ENCODE assay signal across 9 mouse cellular contexts in genomic region chr8:79584966-79585365, GRCm38 (mm10). TPM values are rescaled to one million over a fixed set of nuclear protein-coding genes. Genes with fewer than 3 reads are reported as not detected.
A peak's percentile ranks its signal among the peaks of the same experiment; 100 is the strongest.
DNase-seq lines count a peak whose midpoint lies in the region; ATAC-seq and TF ChIP-seq lines count a peak whose summit lies in the region.
"Had no signal": no experiment of that assay in that cellular context is flagged by ENCODE, and none has a peak within 500 bp of the region (broad histone marks: within the 10 kb centered on the region; RNA-seq: fewer than 3 reads in every experiment).

No protein-coding gene starts in this region.

- no peak overlapping the region for H3K9ac ChIP-seq in hindbrain, embryonic 12.5 days
- H3K9ac ChIP-seq in heart, adult 2 months (ENCODE audit: low read depth, low read length), result no peak overlapping the region
- H3K9ac ChIP-seq in lung, embryonic 16.5 days (ENCODE audit: low read length), result no peak overlapping the region
- H3K9ac ChIP-seq: liver, embryonic 13.5 days had no signal

- intact Hi-C loops in heart, adult 2 months (cut with DNase I), result loop anchor here (1.0 to 5.0 kb wide), 4 partner anchors 52 to 897 kb away; partner anchors contain the start of gene Otud4

- no peaks in the 10 kb centered on the region for H3K36me3 ChIP-seq in hindbrain, embryonic 10.5 days
- no peaks in the 10 kb centered on the region for H3K36me3 ChIP-seq in hindbrain, embryonic 12.5 days
- no peaks in the 10 kb centered on the region for H3K36me3 ChIP-seq in heart, adult 2 months (ENCODE audit: control insufficient read depth, insufficient read depth, low read length)
- no peaks in the 10 kb centered on the region for H3K36me3 ChIP-seq in lung, embryonic 16.5 days (ENCODE audit: control insufficient read depth, insufficient read depth, low read length)
- H3K36me3 ChIP-seq: liver, embryonic 13.5 days had no signal

- no peak for TF ChIP-seq POLR2A in heart, adult 2 months (IDR thresholded peaks at IDR 0.05; ENCODE audit: insufficient read depth, low read depth, low read length)

- H3K4me3 ChIP-seq in hindbrain, embryonic 10.5 days, result no peak overlapping the region
- no peak overlapping the region for H3K4me3 ChIP-seq in hindbrain, embryonic 12.5 days
- H3K4me3 ChIP-seq in heart, adult 2 months, result no peak overlapping the region
- H3K4me3 ChIP-seq in lung, embryonic 16.5 days (ENCODE audit: low read length), result no peak overlapping the region
- H3K4me3 ChIP-seq: liver, embryonic 13.5 days had no signal

- H3K27me3 ChIP-seq in hindbrain, embryonic 10.5 days (ENCODE audit: insufficient read depth, poor library complexity, severe bottlenecking), result no peaks in the 10 kb centered on the region
- no peaks in the 10 kb centered on the region for H3K27me3 ChIP-seq in hindbrain, embryonic 12.5 days
- no peaks in the 10 kb centered on the region for H3K27me3 ChIP-seq in heart, adult 2 months (ENCODE audit: control insufficient read depth, insufficient read depth, low read length)
- no peaks in the 10 kb centered on the region for H3K27me3 ChIP-seq in lung, embryonic 16.5 days (ENCODE audit: control insufficient read depth, insufficient read depth, low read depth, low read length)
- H3K27me3 ChIP-seq: liver, embryonic 13.5 days had no signal

- peak; percentile 88 for TF ChIP-seq CTCF in heart, adult 2 months (IDR thresholded peaks at IDR 0.05)

- H3K4me1 ChIP-seq in hindbrain, embryonic 10.5 days (replicated peaks), result no peaks in the 10 kb centered on the region
- no peaks in the 10 kb centered on the region for H3K4me1 ChIP-seq in hindbrain, embryonic 12.5 days
- H3K4me1 ChIP-seq in heart, adult 2 months (ENCODE audit: control insufficient read depth, insufficient read depth, low read length), result no peaks in the 10 kb centered on the region
- H3K4me1 ChIP-seq in lung, embryonic 16.5 days (replicated peaks; ENCODE audit: control insufficient read depth, insufficient read depth, low read length), result no peaks in the 10 kb centered on the region
- H3K4me1 ChIP-seq: liver, embryonic 13.5 days had no signal

- no peak; the same call in 1 of the 2 replicates for ATAC-seq in hindbrain, embryonic 12.5 days (ENCODE audit: low FRiP score)
- ATAC-seq in lung, embryonic 16.5 days (ENCODE audit: low read depth), result 0 out of 2 replicates have a peak, but pooled peaks have one; percentile 47

- DNase-seq in hindbrain, embryonic 10.5 days (ENCODE audit: low spot score), result peak; percentile 41
- DNase-seq in adipocyte (ENCODE audit: low spot score), result peak; percentile 85
- DNase-seq in embryo, embryonic 10 days (ENCODE audit: low spot score), result peak; percentile 85
- peak; percentile 45 to 47 for DNase-seq in heart, adult 2 months
- peak; percentile 78 for DNase-seq in kidney, postnatal 14 days
- peak; percentile 42 for DNase-seq in right cerebral cortex, postnatal 14 days
- DNase-seq: liver, embryonic 13.5 days had no signal

- H3K79me2 ChIP-seq in heart, adult 2 months (replicated peaks; ENCODE audit: control insufficient read depth, insufficient read depth, low read length), result no peaks in the 10 kb centered on the region

- H3K4me2 ChIP-seq in hindbrain, embryonic 12.5 days (replicated peaks), result no peak overlapping the region
- H3K4me2 ChIP-seq in lung, embryonic 16.5 days (ENCODE audit: low read depth, low read length), result no peak overlapping the region
- H3K4me2 ChIP-seq: liver, embryonic 13.5 days had no signal

- TF ChIP-seq EP300 in heart, adult 2 months (IDR thresholded peaks at IDR 0.05; ENCODE audit: insufficient read depth, low read depth, low read length), result no peak

- no peak overlapping the region for H3K27ac ChIP-seq in hindbrain, embryonic 10.5 days
- H3K27ac ChIP-seq in hindbrain, embryonic 12.5 days, result no peak overlapping the region
- H3K27ac ChIP-seq in heart, adult 2 months, result no peak overlapping the region
- no peak overlapping the region for H3K27ac ChIP-seq in lung, embryonic 16.5 days (ENCODE audit: low read length)
- H3K27ac ChIP-seq: liver, embryonic 13.5 days had no signal

- H3K9me3 ChIP-seq in hindbrain, embryonic 10.5 days, result no peaks in the 10 kb centered on the region
- no peaks in the 10 kb centered on the region for H3K9me3 ChIP-seq in hindbrain, embryonic 12.5 days (replicated peaks)
- no peaks in the 10 kb centered on the region for H3K9me3 ChIP-seq in lung, embryonic 16.5 days (ENCODE audit: control insufficient read depth, low read length)
- H3K9me3 ChIP-seq: liver, embryonic 13.5 days had no signal

- WGBS in hindbrain, embryonic 10.5 days, result 47% methylated on average over 3 of the region's 3 CpGs
- 42% methylated on average over 3 of the region's 3 CpGs for WGBS in hindbrain, embryonic 12.5 days
- 25% methylated on average over 3 of the region's 3 CpGs for WGBS in heart, adult 2 months
- 24% methylated on average over 3 of the region's 3 CpGs for WGBS in lung, embryonic 16.5 days

RNA-seq across cellular contexts. Expression of gene Otud4, which starts 54.5 kb away (rescaled TPM):
- polyA plus RNA-seq in hindbrain, embryonic 10.5 days (2016; fragmentation: Nextera tagmentation; extraction: Ambion mirVana), result 12.1 and 15.5 TPM in 2 replicates
- polyA plus RNA-seq in hindbrain, embryonic 12.5 days (2016; fragmentation: Nextera tagmentation; extraction: Ambion mirVana), result 18.4 and 19.3 TPM in 2 replicates
- total RNA-seq in heart, adult 2 months (2021), result 10 to 100 TPM; 43.9 to 49.0 TPM
- 19.1 and 27.5 TPM in 2 replicates for polyA plus RNA-seq in heart, adult 2 months (2012; rRNA removed)
- 13.4 and 14.3 TPM in 2 replicates for polyA plus RNA-seq in lung, embryonic 16.5 days (2015; fragmentation: Nextera tagmentation; extraction: Ambion mirVana)
